Mouse (Mus musculus) Patski (cell line): Measurements from ENCODE around the gene Pdcl2. TPM values are rescaled to one million over a fixed set of nuclear protein-coding genes. Genes with fewer than 3 reads are reported as not detected.

ENCODE experiments used
- ATAC-seq: fragments of 100-300 bp; one replicate; pipeline ENCODE4 v1.8.0; 2021
- CTCF ChIA-PET: fragments of 350-600 bp; sonication (Branson Sonifier 250); formaldehyde crosslinking; loops from one replicate; lab custom pipeline; 2022; ENCODE audit warnings: inconsistent platforms; lab: Charles Lee
- POLR2A ChIA-PET: fragments of 350-600 bp; sonication (Branson Sonifier 250); formaldehyde crosslinking; loops from one replicate; lab custom pipeline; 2022; ENCODE audit warnings: antibody characterized with exemption, inconsistent platforms; lab: Charles Lee
- DNase-seq: peaks from one replicate; pipeline ENCODE4 v3.0.0-alpha.2; 2011; ENCODE audit warnings: low read depth, low spot score
- H3K27me3 ChIP-seq: fragments of 371-371 bp; one replicate; pipeline ENCODE4 v1.5.1; 2021
- CTCF ChIP-seq: fragments of 100-300 bp; IDR thresholded peaks from one replicate; pipeline ENCODE4 v1.5.1; 2021
- in situ Hi-C: fragments of 300-500 bp; cut with MboI; formaldehyde crosslinking; loops from 3 replicates; pipeline ENCODE4 v1.11.1; 2018; ENCODE audit warnings: low pct_unique_long_range_greater_than_20kb, mixed read lengths
- polyA plus RNA-seq: library from polyadenylated mRNA; unstranded; gene quantifications from one replicate; pipeline ENCODE4 v1.2.3, GENCODE M21; 2021

The Pdcl2 gene
- polyA plus RNA-seq, 1 experiment from 2014 or later, result not detected

DNA sequence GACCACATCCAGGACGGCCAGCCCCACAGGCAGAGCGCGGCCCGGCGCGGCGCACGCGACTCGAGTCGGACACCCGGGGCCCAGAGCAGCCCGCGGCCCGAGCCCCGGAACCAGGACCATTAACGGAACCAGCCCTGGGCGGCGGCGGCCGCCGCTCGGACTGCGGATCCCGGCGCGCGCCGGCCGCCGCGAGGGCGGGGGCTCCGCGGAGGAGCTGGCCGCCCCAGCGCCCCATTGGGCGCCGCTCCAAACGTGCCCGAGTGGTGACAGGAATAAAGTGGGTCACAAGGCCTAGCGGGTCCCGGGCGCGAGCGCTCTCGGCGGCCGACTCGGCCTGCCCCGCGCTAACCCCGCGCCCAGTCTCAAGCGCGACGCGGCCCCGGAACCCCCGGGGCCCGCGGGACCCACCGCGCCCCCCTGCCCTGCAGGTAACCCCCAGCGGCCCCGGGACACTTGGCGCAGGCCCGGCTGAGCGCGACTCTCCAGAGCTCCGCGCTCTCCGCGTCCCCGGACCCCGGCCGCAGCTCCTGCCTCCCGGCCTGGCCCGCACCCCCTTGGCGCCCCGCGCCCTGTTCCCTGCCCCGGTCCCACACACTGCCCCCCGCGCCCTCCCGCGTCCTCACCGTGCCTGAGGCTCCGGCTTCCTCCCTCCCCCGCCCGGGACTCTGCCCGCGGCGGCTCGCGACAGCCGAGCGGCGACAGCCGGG, 27.1 kb downstream of the Pdcl2 start:
- DNase-seq (no peak), ATAC-seq (peak; percentile 60)
- ChIA-PET CTCF (interaction anchor here (1.5 to 3.4 kb wide), 2 partner anchors 12 to 32 kb away, joined by 3 to 10 read pairs; no protein-coding TSS in a partner anchor), POLR2A (interaction anchor here (0.9 kb wide), 1 partner anchor 80 kb away, joined by 3 read pairs; no protein-coding TSS in a partner anchor)
- H3K27me3 ChIP-seq, result no peaks in the 10 kb centered on the region
- in situ Hi-C loops, result loop anchor here (10.0 kb wide), 1 partner anchor 231 kb away; no protein-coding TSS in a partner anchor
- TF ChIP-seq CTCF, result no peak

DNA sequence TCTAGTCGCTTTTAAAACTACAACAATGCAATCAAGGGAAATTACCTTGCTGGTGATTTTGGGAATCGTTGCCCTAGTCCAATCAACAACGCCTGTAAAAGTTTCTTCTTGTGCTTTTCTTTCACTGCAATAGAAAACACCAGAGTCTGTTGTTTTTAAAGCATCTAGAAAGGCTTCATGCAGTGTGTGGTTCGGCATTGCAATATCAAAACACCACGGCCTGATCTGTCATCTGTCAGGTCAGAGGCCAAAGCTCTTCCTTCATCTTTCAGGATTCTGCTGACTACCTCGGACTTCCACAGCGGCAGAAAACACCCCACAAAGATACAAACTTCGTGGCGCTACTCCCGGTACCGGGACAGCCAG, 27.6 kb downstream of the Pdcl2 start:
- in situ Hi-C loops, result loop anchor here (10.0 kb wide), 1 partner anchor 231 kb away; no protein-coding TSS in a partner anchor
- ATAC-seq (no peak), DNase-seq (no peak)
- no peaks in the 10 kb centered on the region for H3K27me3 ChIP-seq
- CTCF ChIA-PET, result interaction anchor here (3.4 kb wide), 1 partner anchor 12 kb away, joined by 10 read pairs; no protein-coding TSS in a partner anchor
- TF ChIP-seq CTCF, result no peak
- POLR2A ChIA-PET, result interaction anchor here (0.9 kb wide), 1 partner anchor 81 kb away, joined by 3 read pairs; no protein-coding TSS in a partner anchor

DNA sequence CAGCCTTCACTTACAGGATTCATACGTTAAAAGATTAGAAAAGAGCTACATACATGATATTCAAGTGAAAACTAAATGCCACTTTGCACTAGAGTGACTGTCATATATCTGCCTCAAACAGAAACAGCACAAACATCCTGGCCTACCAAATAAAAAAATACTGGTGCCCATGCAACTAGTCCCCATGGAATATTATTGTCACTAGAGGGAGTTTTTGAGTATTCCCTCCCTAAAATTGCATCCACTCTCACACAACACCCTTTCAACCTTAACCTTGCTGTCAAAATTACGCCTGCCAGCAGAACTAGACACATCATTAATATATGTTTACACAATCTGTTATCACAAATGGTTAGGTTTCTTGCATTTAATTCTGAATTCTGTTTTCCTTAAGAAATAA, 28.9 kb downstream of the Pdcl2 start:
- DNase-seq (no peak), ATAC-seq (no peak)
- CTCF ChIA-PET, result interaction anchor here (0.7 to 3.4 kb wide), 4 partner anchors 11 to 110 kb away, joined by 3 to 10 read pairs (median 3); no protein-coding TSS in a partner anchor
- TF ChIP-seq CTCF, result no peak
- H3K27me3 ChIP-seq, result no peaks in the 10 kb centered on the region
- POLR2A ChIA-PET, result no interaction called here
- in situ Hi-C loops, result loop anchor here (10.0 kb wide), 1 partner anchor 233 kb away; no protein-coding TSS in a partner anchor

GRCm38 (mm10) chr5:76289234-76289691, 41.7 kb downstream of the Pdcl2 start:
- ChIA-PET CTCF (no interaction called here), POLR2A (no interaction called here)
- in situ Hi-C loops, result no loop called here
- no peak for TF ChIP-seq CTCF
- H3K27me3 ChIP-seq, result no peaks in the 10 kb centered on the region
- ATAC-seq (no peak), DNase-seq (no peak)

GRCm38 (mm10) chr5:76288256-76288655, 42.7 kb downstream of the Pdcl2 start:
- CTCF ChIA-PET, result no interaction called here
- DNase-seq, result no peak
- POLR2A ChIA-PET, result no interaction called here
- ATAC-seq, result no peak
- H3K27me3 ChIP-seq, result no peaks in the 10 kb centered on the region
- no peak for TF ChIP-seq CTCF
- in situ Hi-C loops, result no loop called here

- in situ Hi-C loops, result no loop called here
- ATAC-seq (no peak), DNase-seq (no peak)
- H3K27me3 ChIP-seq, result no peaks in the 10 kb centered on the region
- POLR2A ChIA-PET, result no interaction called here
- TF ChIP-seq CTCF, result peak; percentile 30
- CTCF ChIA-PET, result interaction anchor here (0.9 to 1.0 kb wide), 2 partner anchors 25 to 50 kb away, joined by 3 read pairs; no protein-coding TSS in a partner anchor
Observed at GRCm38 (mm10) chr5:76287062-76287461, 43.9 kb downstream of the Pdcl2 start.

DNA sequence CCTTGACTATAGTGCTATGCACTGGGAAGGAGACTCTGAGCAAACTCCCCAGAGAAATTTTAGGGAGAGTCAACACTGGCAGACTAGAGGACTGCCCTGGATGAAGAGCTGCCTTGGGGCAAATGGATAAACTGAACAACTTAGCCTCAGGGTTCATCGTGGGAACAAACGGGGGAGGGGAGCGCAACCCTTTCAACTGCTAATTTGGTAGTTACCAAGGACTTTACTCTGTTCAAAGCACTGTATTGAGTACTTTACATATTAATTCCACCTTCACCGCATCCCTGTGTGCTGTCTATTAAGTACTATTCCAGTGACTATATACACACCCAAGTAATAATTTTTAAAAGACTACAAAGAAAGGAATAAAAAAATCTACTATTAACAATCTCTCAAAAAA, 45.3 kb downstream of the Pdcl2 start:
- TF ChIP-seq CTCF, result no peak
- in situ Hi-C loops, result no loop called here
- H3K27me3 ChIP-seq, result no peaks in the 10 kb centered on the region
- ATAC-seq, result no peak
- no peak for DNase-seq
- ChIA-PET POLR2A (no interaction called here), CTCF (no interaction called here)

- TF ChIP-seq CTCF, result no peak
- CTCF ChIA-PET, result interaction anchor here (0.9 to 1.3 kb wide), 5 partner anchors 11 to 34 kb away, joined by 3 to 4 read pairs (median 3); no protein-coding TSS in a partner anchor
- POLR2A ChIA-PET, result interaction anchor here (0.9 kb wide), 1 partner anchor 11 kb away, joined by 3 read pairs; no protein-coding TSS in a partner anchor
- H3K27me3 ChIP-seq, result no peaks in the 10 kb centered on the region
- ATAC-seq (no peak), DNase-seq (no peak)
- in situ Hi-C loops, result no loop called here
Observed at GRCm38 (mm10) chr5:76283890-76284289, 47.1 kb downstream of the Pdcl2 start.

GRCm38 (mm10) chr5:76274977-76275376, 56.0 kb downstream of the Pdcl2 start:
- H3K27me3 ChIP-seq, result no peaks in the 10 kb centered on the region
- ChIA-PET CTCF (interaction anchor here (1.4 kb wide), 1 partner anchor 9 kb away, joined by 3 read pairs; no protein-coding TSS in a partner anchor), POLR2A (no interaction called here)
- DNase-seq (no peak), ATAC-seq (no peak)
- in situ Hi-C loops, result no loop called here
- TF ChIP-seq CTCF, result no peak

Other genes with a start within 250 kb of the Pdcl2 start
- gene Srd5a3, start 190.9 kb downstream of the Pdcl2 start, polyA plus RNA-seq, result 32.1 TPM
- gene Tmem165, start 147.3 kb downstream of the Pdcl2 start, polyA plus RNA-seq, result 129 TPM
- 28.4 TPM for gene Clock, start 26.4 kb downstream of the Pdcl2 start, polyA plus RNA-seq
- gene Nmu, start 32.6 kb upstream of the Pdcl2 start, polyA plus RNA-seq, result not detected
- not detected for gene Gm7271, start 152.9 kb upstream of the Pdcl2 start, polyA plus RNA-seq
- 56.1 TPM for gene Exoc1, start 198.2 kb upstream of the Pdcl2 start, polyA plus RNA-seq